21 mouse cellular contexts compared by ENCODE assay signal in the genomic region with DNA sequence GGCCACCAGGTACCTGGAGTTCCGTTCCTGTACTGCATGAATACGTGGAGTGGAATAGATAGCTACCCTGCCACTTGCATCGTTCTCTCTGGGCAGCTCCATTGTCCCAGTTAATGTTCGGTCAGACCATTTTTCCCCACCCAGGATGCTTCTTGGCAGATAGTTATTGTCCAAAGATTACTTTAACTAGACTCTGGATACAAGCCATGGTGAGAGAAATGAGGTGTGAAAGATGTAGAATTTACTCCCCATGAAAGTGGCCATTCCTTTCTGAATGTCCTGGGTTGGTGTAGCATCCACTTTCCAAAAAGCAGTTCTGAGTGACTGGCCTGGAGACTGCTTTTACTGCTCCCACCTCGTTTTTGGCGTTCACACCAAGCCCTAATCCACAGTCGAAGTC. TPM values are rescaled to one million over a fixed set of nuclear protein-coding genes. Genes with fewer than 3 reads are reported as not detected.
A peak's percentile ranks its signal among the peaks of the same experiment; 100 is the strongest.
DNase-seq lines count a peak whose midpoint lies in the region; ATAC-seq and TF ChIP-seq lines count a peak whose summit lies in the region.
"Had no signal": no experiment of that assay in that cellular context is flagged by ENCODE, and none has a peak within 500 bp of the region (broad histone marks: within the 10 kb centered on the region; RNA-seq: fewer than 3 reads in every experiment).

No protein-coding gene starts in this region.

- in situ Hi-C loops in Patski (cut with MboI; ENCODE audit: low pct_unique_long_range_greater_than_20kb), result no loop called here

- CTCF ChIA-PET in Patski (lab: Charles Lee), result interaction anchor here (0.6 to 1.2 kb wide), 3 partner anchors 30 to 77 kb away, joined by 3 to 4 read pairs (median 3); a partner anchor contains a TSS

- H3K36me3 ChIP-seq in kidney, embryonic 16.5 days (ENCODE audit: insufficient read depth, low read length), result no peaks in the 10 kb centered on the region
- no peaks in the 10 kb centered on the region for H3K36me3 ChIP-seq in lung, embryonic 14.5 days (ENCODE audit: insufficient read depth)
- H3K36me3 ChIP-seq: hindbrain, embryonic 12.5 days; hindbrain, embryonic 15.5 days had no signal

- peak; percentile 53 for DNase-seq in kidney, adult 9 months
- peak; percentile 75 for DNase-seq in lung, embryonic 14.5 days
- DNase-seq in lung, postnatal 14 days, result no peak
- DNase-seq in Patski (ENCODE audit: low read depth, low spot score), result peak; percentile 64
- DNase-seq: adrenal gland, postnatal 10 days; adrenal gland, postnatal 36 days; cerebellum, adult 18-20 months; cerebellum, adult 9-10 months; cerebellum, postnatal 14 days; forebrain, postnatal 0 days; gastrocnemius, adult 2 months; gastrocnemius, postnatal 14 days; heart, adult 11 months had no signal

- no peaks in the 10 kb centered on the region for H3K27me3 ChIP-seq in kidney, embryonic 16.5 days (ENCODE audit: insufficient read depth, low read length)
- H3K27me3 ChIP-seq in lung, embryonic 14.5 days (ENCODE audit: insufficient read depth, low read length), result no peaks in the 10 kb centered on the region
- no peaks in the 10 kb centered on the region for H3K27me3 ChIP-seq in Patski
- H3K27me3 ChIP-seq: hindbrain, embryonic 12.5 days; hindbrain, embryonic 15.5 days had no signal

- no peak for TF ChIP-seq CTCF in lung, embryonic 14.5 days (IDR thresholded peaks at IDR 0.05; ENCODE audit: low read depth)
- no peak for TF ChIP-seq CTCF in Patski (IDR thresholded peaks at IDR 0.05)
- TF ChIP-seq CTCF in embryonic fibroblast, embryonic 13.5 days (IDR thresholded peaks at IDR 0.05; ENCODE audit: borderline replicate concordance, insufficient read depth, low read length), result no peak

- POLR2A ChIA-PET in Patski (lab: Charles Lee), result no interaction called here

- no peak overlapping the region for H3K9ac ChIP-seq in kidney, embryonic 16.5 days (replicated peaks; ENCODE audit: low read length)
- no peak overlapping the region for H3K9ac ChIP-seq in lung, embryonic 14.5 days
- H3K9ac ChIP-seq: forebrain, postnatal 0 days; hindbrain, embryonic 12.5 days; hindbrain, embryonic 15.5 days had no signal

- H3K4me3 ChIP-seq in kidney, embryonic 16.5 days (ENCODE audit: low read length), result no peak overlapping the region
- H3K4me3 ChIP-seq in lung, embryonic 14.5 days (ENCODE audit: low read depth, low read length), result no peak overlapping the region
- no peak overlapping the region for H3K4me3 ChIP-seq in embryonic fibroblast, embryonic 13.5 days (ENCODE audit: insufficient read depth, low read length)
- H3K4me3 ChIP-seq: gastrocnemius, adult 2 months; hindbrain, embryonic 12.5 days; hindbrain, embryonic 15.5 days had no signal

- no peak overlapping the region for H3K4me2 ChIP-seq in kidney, embryonic 16.5 days (replicated peaks; ENCODE audit: low read depth, low read length)
- H3K4me2 ChIP-seq in lung, embryonic 14.5 days, result no peak overlapping the region
- H3K4me2 ChIP-seq: heart, embryonic 11.5 days; hindbrain, embryonic 12.5 days; hindbrain, embryonic 15.5 days had no signal

- H3K9me3 ChIP-seq in kidney, embryonic 16.5 days (ENCODE audit: low read length), result no peaks in the 10 kb centered on the region
- H3K9me3 ChIP-seq in lung, embryonic 14.5 days (ENCODE audit: low read depth, low read length), result no peaks in the 10 kb centered on the region
- H3K9me3 ChIP-seq: hindbrain, embryonic 12.5 days; hindbrain, embryonic 15.5 days had no signal

- TF ChIP-seq POLR2A in embryonic fibroblast, embryonic 13.5 days (IDR thresholded peaks at IDR 0.05; ENCODE audit: low read depth, low read length), result no peak

- 71% methylated on average over 7 of the region's 7 CpGs for WGBS in kidney, embryonic 16.5 days
- WGBS in lung, embryonic 14.5 days, result 50% methylated on average over 7 of the region's 7 CpGs

- no peak for ATAC-seq in kidney, embryonic 16.5 days (ENCODE audit: low FRiP score, low TSS enrichment)
- ATAC-seq in lung, embryonic 14.5 days (ENCODE audit: insufficient read depth), result peak; percentile 54; the same call in 1 of the 2 replicates
- no peak for ATAC-seq in Patski
- ATAC-seq: activated CD4-positive, CD25-positive, alpha-beta regulatory T cell, adult 4 months; CD4-positive, CD25-positive, alpha-beta regulatory T cell, adult 4 months; forebrain, embryonic 14.5 days; forebrain, postnatal 0 days had no signal

- H3K4me1 ChIP-seq in kidney, embryonic 16.5 days (ENCODE audit: insufficient read depth, low read length), result no peaks in the 10 kb centered on the region
- 0 out of 2 replicates have a peak, but pooled peaks cover 4% of the 10 kb centered on the region for H3K4me1 ChIP-seq in lung, embryonic 14.5 days (ENCODE audit: insufficient read depth)
- H3K4me1 ChIP-seq in embryonic fibroblast, embryonic 13.5 days (ENCODE audit: control insufficient read depth, insufficient read depth, low read length), result peaks cover 12% of the 10 kb centered on the region
- H3K4me1 ChIP-seq: hindbrain, embryonic 12.5 days; hindbrain, embryonic 15.5 days had no signal

- H3K27ac ChIP-seq in kidney, embryonic 16.5 days (ENCODE audit: low read length), result no peak overlapping the region
- no peak overlapping the region for H3K27ac ChIP-seq in lung, embryonic 14.5 days (ENCODE audit: low read depth)
- H3K27ac ChIP-seq in embryonic fibroblast, embryonic 13.5 days (ENCODE audit: insufficient read depth, low read length), result peak overlapping the region; percentile 12
- H3K27ac ChIP-seq: gastrocnemius, adult 2 months; hindbrain, embryonic 12.5 days; hindbrain, embryonic 15.5 days had no signal

RNA-seq across cellular contexts. Expression of a gene that starts 50.3 kb away (rescaled TPM):
- 18.1 and 18.9 TPM in 2 replicates for polyA plus RNA-seq in kidney, embryonic 16.5 days (2015; fragmentation: Nextera tagmentation; extraction: Ambion mirVana)
- polyA plus RNA-seq in lung, embryonic 14.5 days (2014; fragmentation: Nextera tagmentation; extraction: Ambion mirVana), result 2.5 and 2.9 TPM in 2 replicates
- 3.9 TPM for polyA plus RNA-seq in Patski (2021)
- polyA plus RNA-seq in embryonic fibroblast, embryonic 13.5 days (2011; ENCODE audit: insufficient read length, low read depth, missing spikeins), result 4.6 and 6.7 TPM in 2 replicates
